ENCODE assay signal across 1 mouse cellular context in the genomic region with DNA sequence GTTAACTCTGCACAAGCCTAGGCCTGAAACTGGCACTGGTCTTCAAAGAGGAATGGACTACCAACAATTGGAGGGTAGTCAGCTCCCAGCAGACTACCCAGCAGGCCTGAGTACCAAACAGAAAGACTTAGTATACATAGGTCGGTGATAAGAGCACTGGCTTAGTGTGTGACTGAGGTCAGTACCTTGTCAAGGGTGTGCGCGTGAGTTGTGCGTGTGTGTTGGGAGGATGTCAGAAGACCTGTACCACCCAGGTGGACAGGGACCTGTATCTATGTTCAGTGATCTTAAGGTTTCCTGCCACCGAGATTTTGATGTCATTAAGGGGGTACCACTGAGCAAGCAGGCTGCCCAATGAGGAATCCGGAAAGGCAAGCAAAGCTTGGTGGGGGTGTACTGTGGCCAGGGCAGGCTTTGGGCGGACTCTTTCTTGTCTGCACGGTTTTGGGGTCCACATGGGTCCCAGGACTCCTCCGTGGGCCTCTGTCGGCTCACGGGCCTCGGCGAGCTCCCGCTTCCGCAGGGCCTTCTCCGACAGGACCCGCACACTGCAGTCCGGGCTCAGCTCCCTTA.
TF ChIP-seq lines count a peak whose summit lies in the region.

No protein-coding gene starts in this region.

TF ChIP-seq in CH12.LX, 34 proteins besides CTCF, POLR2A, EP300 and RAD21 (continued from another document):
- TF ChIP-seq ZNF384 (IDR thresholded peaks at IDR 0.05; ENCODE audit: low read depth, low read length) (no peak), BHLHE40 (IDR thresholded peaks at IDR 0.05; ENCODE audit: low read depth, low read length) (no peak), ZMIZ1 (IDR thresholded peaks at IDR 0.05; ENCODE audit: low read depth, low read length) (no peak), ZKSCAN1 (IDR thresholded peaks at IDR 0.05; ENCODE audit: borderline replicate concordance, low read depth, low read length) (no peak), NELFE (IDR thresholded peaks at IDR 0.05; ENCODE audit: low read depth, low read length) (no peak), KAT2A (IDR thresholded peaks at IDR 0.05; ENCODE audit: insufficient replicate concordance, low read length) (no peak), IRF4 (IDR thresholded peaks at IDR 0.05; ENCODE audit: low read depth, low read length) (no peak), SIN3A (IDR thresholded peaks at IDR 0.05; ENCODE audit: low read length) (no peak)
